Mouse (Mus musculus) G1E (cell line): ENCODE data around the gene Syvn1.

ENCODE experiments used
- CTCF ChIP-seq: IDR thresholded peaks from 2 replicates; pipeline ENCODE4 v1.5.1; 2012; ENCODE audit warnings: low read depth, low read length, inconsistent platforms, mixed read lengths
- POLR2AphosphoS5 ChIP-seq: IDR thresholded peaks from 2 replicates; pipeline ENCODE4 v1.6.1; 2012; ENCODE audit warnings: low read depth, low read length, inconsistent platforms; ENCODE audit not compliant: insufficient replicate concordance

- TF ChIP-seq CTCF: no peak
- TF ChIP-seq POLR2AphosphoS5: no peak
These were observed 32.7 kb upstream of the Syvn1 start for GRCm38 (mm10) chr19:6013691-6014090.
